Mouse (Mus musculus) myocyte (in vitro differentiated cells): ENCODE results near the gene Ube2f.

Experiments
- CEBPB ChIP-seq: IDR thresholded peaks from 2 replicates; pipeline ENCODE4 v1.6.1; 2011; ENCODE audit warnings: mild to moderate bottlenecking, moderate library complexity; ENCODE audit not compliant: poor library complexity, insufficient read depth, severe bottlenecking
- E2F4 ChIP-seq: IDR thresholded peaks from one replicate; pipeline ENCODE4 v1.6.1; 2011; ENCODE audit warnings: mild to moderate bottlenecking, control low read depth, moderate library complexity; ENCODE audit not compliant: insufficient read depth
- MAX ChIP-seq: IDR thresholded peaks from one replicate; pipeline ENCODE4 v1.6.1; 2011; ENCODE audit warnings: low read depth, mild to moderate bottlenecking, control low read depth
- MYOD1 ChIP-seq, 3 experiments: IDR thresholded peaks; one replicate each; pipeline ENCODE4 v1.6.1; 2011; ENCODE audit warnings: control low read depth in 2 of 3, low read depth in 2 of 3, mild to moderate bottlenecking in 2 of 3, moderate library complexity in 1 of 3; ENCODE audit not compliant: insufficient read length in 2 of 3, control insufficient read depth in 1 of 3
- MYOG ChIP-seq, 3 experiments: IDR thresholded peaks; one replicate each; pipeline ENCODE4 v1.6.1; 2011; ENCODE audit warnings: control low read depth in 2 of 3, low read depth in 2 of 3, mild to moderate bottlenecking in 2 of 3; ENCODE audit not compliant: insufficient read length in 2 of 3, control insufficient read depth in 1 of 3, insufficient read depth in 1 of 3
- POLR2A ChIP-seq: IDR thresholded peaks from one replicate; pipeline ENCODE4 v1.6.1; 2011; ENCODE audit warnings: low read depth, mild to moderate bottlenecking, control low read depth, moderate library complexity; ENCODE audit not compliant: insufficient read length
- POLR2AphosphoS2 ChIP-seq: IDR thresholded peaks from one replicate; pipeline ENCODE4 v1.6.1; 2011; ENCODE audit warnings: low read depth, control low read depth; ENCODE audit not compliant: insufficient read length
- REST ChIP-seq: IDR thresholded peaks from one replicate; pipeline ENCODE4 v1.6.1; 2011; ENCODE audit warnings: mild to moderate bottlenecking, control low read depth, moderate library complexity; ENCODE audit not compliant: insufficient read depth, insufficient read length
- SRF ChIP-seq: IDR thresholded peaks from one replicate; pipeline ENCODE4 v1.6.1; 2011; ENCODE audit warnings: low read depth; ENCODE audit not compliant: control insufficient read depth, insufficient read length
- TCF12 ChIP-seq: IDR thresholded peaks from one replicate; pipeline ENCODE4 v1.6.1; 2011; ENCODE audit warnings: mild to moderate bottlenecking, control low read depth; ENCODE audit not compliant: poor library complexity, insufficient read depth, severe bottlenecking
- USF1 ChIP-seq: IDR thresholded peaks from one replicate; pipeline ENCODE4 v1.6.1; 2011; ENCODE audit warnings: low read depth, mild to moderate bottlenecking, control low read depth, moderate library complexity

DNA sequence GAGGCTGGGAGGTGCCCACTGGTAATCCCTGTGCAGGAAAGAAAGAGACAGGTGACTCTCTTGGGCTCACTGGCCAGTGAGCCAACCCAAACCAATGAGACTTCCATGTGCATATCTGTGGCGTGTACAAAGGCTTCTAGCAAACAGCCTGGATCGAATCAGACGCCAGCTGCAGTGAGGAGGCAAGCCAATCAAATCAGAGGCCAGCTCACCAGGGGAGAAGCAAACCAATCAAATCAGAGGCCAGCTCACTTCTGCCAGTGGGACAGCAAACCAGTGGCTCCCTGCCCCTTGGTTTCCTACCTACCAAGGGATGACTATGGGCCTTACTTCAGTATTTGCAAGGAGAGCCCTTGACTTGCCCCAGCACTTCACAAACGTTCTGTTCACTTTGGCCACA is 23.5 kb upstream of the Ube2f start:
- TF ChIP-seq POLR2AphosphoS2 (no peak), TCF12 (no peak), POLR2A (no peak), MAX (no peak), CEBPB (no peak), MYOG (IDR thresholded peaks at IDR 0.05; ENCODE audit: control insufficient read depth in 1 of 3, insufficient read depth in 1 of 3, insufficient read length in 2 of 3, low read depth in 2 of 3) (no peak), MYOD1 (IDR thresholded peaks at IDR 0.05; ENCODE audit: control insufficient read depth in 1 of 3, insufficient read length in 2 of 3, low read depth in 2 of 3) (no peak), E2F4 (no peak), USF1 (no peak), SRF (no peak), REST (no peak)
